Mouse (Mus musculus): ENCODE data around the gene Fbxw7.

- TF ChIP-seq CTCF (conservative IDR thresholded peaks at IDR 0.05 in 1 of 2, IDR thresholded peaks at IDR 0.05 in 1 of 2; ENCODE audit: low read depth in 2 of 2, low read length in 2 of 2) (no peak), EP300 (IDR thresholded peaks at IDR 0.05; ENCODE audit: low read length) (no peak)
These were observed 39.4 kb downstream of the Fbxw7 start for GRCm38 (mm10) chr3:84854440-84854839.

Data from CH12.LX (cell line).